Mouse (Mus musculus) midbrain, embryonic 16.5 days (tissue): Measurements from ENCODE around the gene Cep63. TPM values are rescaled to one million over a fixed set of nuclear protein-coding genes. Genes with fewer than 3 reads are reported as not detected.

Source experiments
- ATAC-seq: fragments of 200-750 bp; cut with Nextera tagmentation; 2 replicates; pipeline ENCODE4 v1.8.0; 2017; ENCODE audit warnings: moderate TSS enrichment
- H3K27ac ChIP-seq: fragments of 300-500 bp; sonication (generic); 2 replicates; pipeline ENCODE4 v1.5.1; 2014; ENCODE audit warnings: mild to moderate bottlenecking, low read length, mixed read lengths
- H3K27me3 ChIP-seq: fragments of 300-500 bp; sonication (generic); 2 replicates; pipeline ENCODE4 v1.6.1; 2014; ENCODE audit warnings: low read depth, low read length, mixed read lengths; ENCODE audit not compliant: control insufficient read depth, insufficient read depth
- H3K36me3 ChIP-seq: fragments of 300-500 bp; sonication (generic); 2 replicates; pipeline ENCODE4 v1.6.1; 2014; ENCODE audit warnings: mild to moderate bottlenecking, low read length, moderate library complexity, mixed read lengths; ENCODE audit not compliant: control insufficient read depth, insufficient read depth
- H3K4me1 ChIP-seq: fragments of 300-500 bp; sonication (generic); 2 replicates; pipeline ENCODE4 v1.6.1; 2014; ENCODE audit warnings: mild to moderate bottlenecking, low read length, mixed read lengths; ENCODE audit not compliant: control insufficient read depth, insufficient read depth
- H3K4me2 ChIP-seq: fragments of 300-500 bp; sonication (generic); 2 replicates; pipeline ENCODE4 v1.6.1; 2014; ENCODE audit warnings: mild to moderate bottlenecking, low read length, mixed read lengths
- H3K4me3 ChIP-seq: fragments of 300-500 bp; sonication (generic); 2 replicates; pipeline ENCODE4 v1.5.1; 2014; ENCODE audit warnings: low read depth, mild to moderate bottlenecking, low read length, moderate library complexity, mixed read lengths
- H3K9ac ChIP-seq: fragments of 300-500 bp; sonication (generic); 2 replicates; pipeline ENCODE4 v1.6.1; 2014; ENCODE audit warnings: low read depth, low read length, mixed read lengths
- H3K9me3 ChIP-seq: fragments of 300-500 bp; sonication (generic); replicated peaks from 2 replicates; pipeline ENCODE4 v1.6.1; 2014; ENCODE audit warnings: mild to moderate bottlenecking, low read length, mixed read lengths; ENCODE audit not compliant: control insufficient read depth, poor library complexity, severe bottlenecking
- WGBS: fragments of 180-500 bp; shearing (Covaris S2); extraction: QIAGEN DNeasy Blood & Tissue Kit; methylation state at CpG from one replicate; pipeline ENCODE4 v1.1.7; 2014; 5-methylcytosine and 5-hydroxymethylcytosine counted together
- polyA plus RNA-seq: library from polyadenylated mRNA; unstranded; fragments of >200 nt; fragmentation: Nextera tagmentation; extraction: Ambion mirVana; gene quantifications from 2 replicates; pipeline ENCODE4 v1.2.1, GENCODE M21; 2015

Gene Cep63
- polyA plus RNA-seq, 1 experiment from 2014 or later: 39.4 TPM

DNA sequence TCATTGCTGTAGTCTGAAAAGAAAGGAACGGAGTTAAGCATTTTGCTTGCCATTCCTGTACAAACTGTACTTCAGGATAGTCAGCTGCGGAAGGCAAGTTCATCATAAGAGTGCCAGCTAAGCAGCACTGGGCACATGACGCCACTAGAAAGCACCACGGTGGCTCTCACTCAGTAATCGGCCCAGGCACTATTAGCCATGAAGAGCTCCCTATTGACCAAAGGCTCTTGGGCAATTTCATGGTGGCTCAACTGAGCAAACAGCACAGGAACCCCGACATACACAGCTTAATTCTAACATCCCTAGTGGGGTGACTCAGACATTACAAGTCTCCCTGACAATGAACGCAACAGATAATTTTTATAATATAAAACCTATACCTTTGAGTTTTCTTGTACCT, 2.8 kb downstream of the Cep63 start:
- Histone ChIP-seq H3K27ac (no peak overlapping the region), H3K9ac (no peak overlapping the region), H3K9me3 (no peaks in the 10 kb centered on the region), H3K4me3 (no peak overlapping the region), H3K4me1 (peaks cover 15% of the 10 kb centered on the region), H3K27me3 (no peaks in the 10 kb centered on the region), H3K36me3 (no peaks in the 10 kb centered on the region), H3K4me2 (no peak overlapping the region)
- 77% methylated on average over 7 of the region's 7 CpGs for WGBS
- no peak for ATAC-seq

DNA sequence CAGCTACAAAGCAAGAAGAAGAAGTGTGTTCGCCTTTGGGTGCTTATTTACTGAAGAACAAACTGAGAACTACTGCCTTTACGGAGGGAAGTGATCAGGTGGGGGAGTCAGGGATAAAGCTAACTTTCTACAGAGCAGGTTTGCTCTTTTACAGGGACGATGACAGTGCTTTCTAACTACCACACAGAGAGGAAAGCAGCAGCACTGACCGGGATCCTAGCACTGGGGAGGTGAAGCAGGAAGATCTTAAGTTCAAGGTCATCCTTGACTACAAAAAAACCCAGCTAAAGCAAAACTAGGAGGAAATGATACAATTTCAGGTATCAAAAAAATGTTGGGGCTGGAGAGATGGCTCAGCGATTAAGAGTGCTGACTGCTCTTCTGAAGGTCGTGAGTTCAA, 3.5 kb downstream of the Cep63 start:
- Histone ChIP-seq H3K4me2 (no peak overlapping the region), H3K36me3 (no peaks in the 10 kb centered on the region), H3K27me3 (no peaks in the 10 kb centered on the region), H3K9ac (no peak overlapping the region), H3K4me1 (peaks cover 15% of the 10 kb centered on the region), H3K9me3 (no peaks in the 10 kb centered on the region), H3K27ac (no peak overlapping the region), H3K4me3 (no peak overlapping the region)
- ATAC-seq: no peak
- WGBS: 91% methylated on average over 6 of the region's 6 CpGs

DNA sequence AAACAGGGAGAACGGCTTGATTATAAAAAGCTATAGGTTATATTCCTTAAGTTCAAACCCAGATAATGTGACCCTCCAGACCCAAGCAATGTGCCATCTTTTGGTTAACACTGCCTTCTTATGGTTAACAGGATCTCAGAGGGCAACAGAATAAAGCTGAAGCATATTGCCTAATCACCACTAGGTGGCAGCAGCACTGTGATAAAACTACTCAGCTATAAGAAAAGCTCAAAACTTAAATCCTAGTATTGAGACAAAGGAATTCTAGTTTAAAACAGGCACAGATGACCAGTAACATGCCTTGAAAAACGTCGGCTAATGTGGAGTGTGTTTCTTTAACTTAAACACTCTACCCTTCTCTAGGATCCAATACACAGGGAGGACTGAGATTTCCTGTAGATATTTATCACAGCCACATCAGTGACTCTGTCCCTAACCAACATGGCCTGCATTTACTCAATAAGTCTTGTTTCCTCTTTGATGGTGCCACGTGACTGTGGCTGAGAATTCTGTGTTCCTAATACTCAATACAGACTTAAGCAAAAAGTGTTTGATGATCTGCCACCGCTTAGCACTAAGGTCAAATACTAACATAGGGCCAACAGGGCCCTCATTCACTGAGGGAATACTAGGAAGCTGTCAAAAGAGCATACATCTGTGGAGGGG, 4.0 kb downstream of the Cep63 start:
- 41% methylated on average over 5 of the region's 5 CpGs for whole genome bisulfite sequencing
- no peaks in the 10 kb centered on the region for H3K27me3 ChIP-seq
- H3K4me3 ChIP-seq: no peak overlapping the region
- H3K9me3 ChIP-seq: no peaks in the 10 kb centered on the region
- no peak overlapping the region for H3K4me2 ChIP-seq
- no peak for ATAC-seq
- H3K27ac ChIP-seq: no peak overlapping the region
- H3K36me3 ChIP-seq: no peaks in the 10 kb centered on the region
- no peak overlapping the region for H3K9ac ChIP-seq
- peaks cover 13% of the 10 kb centered on the region for H3K4me1 ChIP-seq

DNA sequence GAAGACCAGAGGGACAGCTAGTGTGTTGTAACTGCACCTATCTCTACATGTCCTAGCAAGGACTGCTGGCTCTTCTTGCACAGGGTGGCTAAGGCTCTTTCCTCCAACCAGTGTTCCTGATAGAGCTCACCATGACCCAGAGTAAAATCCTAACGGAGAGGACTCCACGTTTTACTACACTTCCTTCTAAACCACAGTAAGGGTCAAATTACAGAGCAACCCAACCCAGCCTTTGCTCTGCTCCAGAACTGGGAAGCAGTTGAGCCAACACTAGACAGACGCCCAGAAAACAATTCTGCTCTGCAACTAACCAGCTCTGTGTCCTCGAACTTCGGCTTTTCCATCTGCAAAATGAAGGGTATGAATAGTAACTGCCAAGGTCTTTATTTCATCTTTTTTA, 4.9 kb downstream of the Cep63 start:
- H3K27me3 ChIP-seq: no peaks in the 10 kb centered on the region
- no peak for ATAC-seq
- H3K27ac ChIP-seq: no peak overlapping the region
- H3K36me3 ChIP-seq: no peaks in the 10 kb centered on the region
- H3K4me1 ChIP-seq: peaks cover 8% of the 10 kb centered on the region
- WGBS: 76% methylated on average over 5 of the region's 5 CpGs
- H3K9ac ChIP-seq: no peak overlapping the region
- no peak overlapping the region for H3K4me2 ChIP-seq
- no peak overlapping the region for H3K4me3 ChIP-seq
- no peaks in the 10 kb centered on the region for H3K9me3 ChIP-seq

DNA sequence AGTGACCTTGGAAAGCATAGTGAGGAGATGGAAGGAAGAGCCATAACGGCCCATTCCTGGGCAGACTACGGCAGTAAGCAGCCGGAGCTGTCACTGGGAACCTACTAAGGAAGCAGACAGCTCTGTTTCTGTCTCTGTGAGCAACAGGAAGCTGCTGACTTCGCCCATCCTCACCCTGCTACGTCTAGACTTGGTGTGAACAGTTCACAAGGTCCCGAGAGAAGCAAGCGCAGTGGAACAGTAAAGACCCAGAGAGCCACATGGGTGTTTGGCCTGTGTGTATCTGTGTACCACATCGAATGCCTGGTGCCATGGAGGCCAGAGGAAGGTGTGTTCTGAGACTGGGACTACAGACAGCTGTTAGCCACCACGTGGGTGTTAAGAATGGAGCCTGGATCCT, 10.1 kb downstream of the Cep63 start:
- ATAC-seq: no peak
- H3K4me1 ChIP-seq: no peaks in the 10 kb centered on the region
- H3K36me3 ChIP-seq: peaks cover 10% of the 10 kb centered on the region
- no peak overlapping the region for H3K4me2 ChIP-seq
- WGBS: 90% methylated on average over 9 of the region's 9 CpGs
- H3K4me3 ChIP-seq: no peak overlapping the region
- no peak overlapping the region for H3K9ac ChIP-seq
- H3K27me3 ChIP-seq: no peaks in the 10 kb centered on the region
- H3K27ac ChIP-seq: no peak overlapping the region
- no peaks in the 10 kb centered on the region for H3K9me3 ChIP-seq

DNA sequence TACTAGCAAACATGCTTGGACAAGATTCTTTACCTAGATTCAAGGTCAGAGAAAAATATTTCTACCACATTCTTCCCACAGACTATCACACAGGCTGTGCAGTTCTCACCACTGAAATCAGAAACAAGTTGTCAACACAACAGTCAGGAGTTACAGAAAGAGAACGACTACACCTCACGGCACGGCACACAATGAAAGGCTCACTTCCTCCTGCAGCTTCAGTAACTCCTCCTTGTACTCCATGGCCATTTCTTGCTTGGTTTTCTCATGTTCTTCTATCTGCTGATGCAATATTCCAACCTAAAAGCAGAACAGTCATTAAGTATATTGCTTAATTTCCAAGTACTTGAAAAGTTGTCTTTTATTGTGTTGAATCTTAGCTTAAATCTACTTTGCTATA, 11.3 kb downstream of the Cep63 start:
- no peak overlapping the region for H3K9ac ChIP-seq
- peaks cover 15% of the 10 kb centered on the region for H3K36me3 ChIP-seq
- ATAC-seq: no peak
- WGBS: 90% methylated on average over 3 of the region's 3 CpGs
- H3K4me1 ChIP-seq: no peaks in the 10 kb centered on the region
- H3K27ac ChIP-seq: no peak overlapping the region
- no peaks in the 10 kb centered on the region for H3K9me3 ChIP-seq
- no peaks in the 10 kb centered on the region for H3K27me3 ChIP-seq
- no peak overlapping the region for H3K4me2 ChIP-seq
- no peak overlapping the region for H3K4me3 ChIP-seq

DNA sequence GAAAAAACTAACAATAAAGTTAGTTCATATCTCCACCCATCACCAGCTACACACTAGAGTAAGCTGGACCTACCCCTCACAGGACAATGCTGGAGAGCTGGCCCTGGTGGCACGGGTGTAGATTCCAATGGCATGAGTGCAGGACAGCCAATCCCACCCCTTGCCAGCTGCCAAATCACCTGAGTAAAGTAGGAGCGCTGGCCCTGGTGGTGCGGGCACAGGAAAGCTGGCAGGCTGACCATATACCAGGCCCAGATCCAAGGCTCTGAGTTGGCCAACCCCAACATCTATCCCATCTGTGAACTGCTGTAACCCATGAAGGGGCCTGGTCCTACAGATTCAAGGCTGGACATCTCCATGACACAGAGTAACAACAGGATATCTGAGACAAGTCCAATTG, 17.1 kb downstream of the Cep63 start:
- ATAC-seq: no peak
- Histone ChIP-seq H3K4me2 (no peak overlapping the region), H3K27me3 (no peaks in the 10 kb centered on the region), H3K36me3 (peaks cover 18% of the 10 kb centered on the region), H3K9ac (no peak overlapping the region), H3K9me3 (no peaks in the 10 kb centered on the region), H3K4me3 (no peak overlapping the region), H3K4me1 (no peaks in the 10 kb centered on the region), H3K27ac (no peak overlapping the region)
- WGBS: 98% methylated on average over 3 of the region's 3 CpGs

DNA sequence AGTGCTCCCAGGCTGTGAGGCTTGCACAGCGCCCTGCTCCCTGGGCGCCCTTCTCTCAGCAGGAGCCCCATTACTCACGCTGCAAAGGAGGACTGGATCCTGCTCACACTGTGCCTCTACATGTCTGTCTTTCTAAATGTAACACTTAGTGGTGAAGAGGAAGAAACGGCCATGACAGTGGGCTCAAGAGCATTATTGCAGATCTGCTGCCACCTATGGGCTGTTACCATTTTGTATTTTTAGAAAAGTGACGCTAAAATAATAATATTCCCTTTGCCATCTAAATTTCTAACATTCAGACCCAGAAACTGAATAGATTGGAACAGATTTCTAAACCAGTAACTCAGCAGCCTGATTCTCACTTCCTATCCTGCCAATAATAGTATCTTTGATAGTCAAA, 18.9 kb downstream of the Cep63 start:
- H3K4me2 ChIP-seq: no peak overlapping the region
- WGBS: 51% methylated on average over 5 of the region's 5 CpGs
- ATAC-seq: no peak

DNA sequence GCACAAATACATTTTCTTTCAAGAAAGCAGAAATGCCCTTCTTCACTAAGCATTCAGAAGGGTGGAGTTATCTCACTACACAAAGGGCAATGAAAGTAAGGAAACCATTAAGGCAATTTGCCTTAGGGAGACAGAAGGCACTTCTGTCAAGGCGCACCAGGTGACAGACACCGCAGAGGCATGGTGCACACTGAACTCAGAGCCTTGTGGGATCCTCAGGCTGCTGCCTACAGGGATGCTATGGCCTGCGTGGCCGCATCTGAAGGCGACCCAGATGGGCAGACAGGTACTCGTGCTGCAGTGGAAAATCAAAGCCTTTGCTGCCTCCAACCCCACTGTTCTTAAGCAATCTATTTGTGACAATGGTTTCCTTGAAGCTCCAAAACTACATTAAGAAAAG, 21.2 kb downstream of the Cep63 start:
- ATAC-seq: no peak
- Histone ChIP-seq H3K27me3 (no peaks in the 10 kb centered on the region), H3K36me3 (peaks cover 9% of the 10 kb centered on the region; the same call in 1 of the 2 replicates), H3K9me3 (no peaks in the 10 kb centered on the region), H3K27ac (no peak overlapping the region; the same call in 1 of the 2 replicates), H3K4me1 (no peaks in the 10 kb centered on the region), H3K4me3 (no peak overlapping the region), H3K4me2 (no peak overlapping the region), H3K9ac (no peak overlapping the region)
- 70% methylated on average over 6 of the region's 6 CpGs for WGBS

More for the DNA sequence above, 18.9 kb downstream of the Cep63 start:
- H3K9ac ChIP-seq: no peak overlapping the region
- no peak overlapping the region for H3K27ac ChIP-seq
- no peaks in the 10 kb centered on the region for H3K4me1 ChIP-seq
- no peaks in the 10 kb centered on the region for H3K27me3 ChIP-seq
- no peaks in the 10 kb centered on the region for H3K9me3 ChIP-seq
- H3K4me3 ChIP-seq: no peak overlapping the region
- peaks cover 13% of the 10 kb centered on the region for H3K36me3 ChIP-seq
